Mouse (Mus musculus): Measurements from ENCODE around the gene Kif19a. TPM values are rescaled to one million over a fixed set of nuclear protein-coding genes. Genes with fewer than 3 reads are reported as not detected.
A peak's percentile ranks its signal among the peaks of the same experiment; 100 is the strongest.

Kif19a gene
- polyA plus RNA-seq, 1 experiment from 2014 or later: 0.66 TPM

DNA sequence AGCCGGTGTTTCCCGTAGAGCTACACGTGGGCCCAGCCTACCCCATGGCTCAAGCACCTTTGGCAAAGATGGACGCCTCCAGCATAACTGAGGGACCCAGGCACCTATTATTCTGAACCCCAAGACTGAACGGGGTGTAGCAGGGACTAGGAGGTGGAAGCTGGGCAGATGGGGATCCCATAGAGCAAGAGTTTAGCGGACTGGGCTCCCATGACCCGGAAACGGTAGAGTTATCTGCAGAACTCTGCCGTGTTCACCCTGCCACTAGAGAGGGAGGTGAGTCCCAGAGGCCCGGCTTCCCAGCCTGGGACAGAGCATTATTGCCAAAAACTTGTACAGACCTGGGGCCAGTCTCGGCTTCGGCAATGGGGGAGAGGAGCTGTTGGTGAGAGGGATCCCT is 25.0 kb downstream of the Kif19a start:
- peaks cover 49% of the 10 kb centered on the region for H3K4me1 ChIP-seq (replicated peaks; ENCODE audit: control insufficient read depth, insufficient read depth, low read length)
- no peak for ATAC-seq
- H3K9me3 ChIP-seq (ENCODE audit: control insufficient read depth, low read length): no peaks in the 10 kb centered on the region
- H3K4me3 ChIP-seq (replicated peaks; ENCODE audit: low read length): no peak overlapping the region
- H3K36me3 ChIP-seq (ENCODE audit: control insufficient read depth, insufficient read depth): no peaks in the 10 kb centered on the region
- H3K27me3 ChIP-seq (replicated peaks; ENCODE audit: control insufficient read depth, insufficient read depth, low read length): 0 out of 2 replicates have a peak, but pooled peaks cover 13% of the 10 kb centered on the region
- 80% methylated on average over 12 of the region's 12 CpGs for WGBS
- H3K27ac ChIP-seq (ENCODE audit: low read length): no peak overlapping the region
- H3K4me2 ChIP-seq (ENCODE audit: low read length): no peak overlapping the region
- H3K9ac ChIP-seq (replicated peaks; ENCODE audit: low read depth, low read length): no peak overlapping the region

DNA sequence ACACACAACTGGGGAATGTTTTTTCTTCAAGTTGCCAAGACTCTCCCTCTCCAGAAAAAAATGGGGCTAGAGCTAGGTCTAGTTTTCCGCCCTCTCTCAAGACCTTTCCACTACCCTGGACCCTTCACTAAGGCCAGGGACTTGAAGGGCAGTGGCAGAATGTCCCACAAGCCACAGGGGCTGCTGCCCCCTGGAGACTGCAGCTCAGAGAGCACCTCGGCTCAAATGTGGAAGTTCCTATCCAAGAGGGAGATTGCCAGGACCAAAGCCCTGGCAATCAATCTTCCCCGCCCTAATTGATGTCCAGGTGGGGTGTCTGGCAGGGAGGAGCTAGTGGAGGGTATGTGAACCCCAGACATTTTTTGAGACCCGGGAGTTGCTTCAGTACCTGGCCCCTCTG is 25.7 kb downstream of the Kif19a start:
- no peak overlapping the region; the same call in 1 of the 2 replicates for H3K4me3 ChIP-seq (replicated peaks; ENCODE audit: low read length)
- 58% methylated on average over 4 of the region's 4 CpGs for WGBS
- H3K4me2 ChIP-seq (ENCODE audit: low read length): peak overlapping the region; percentile 95
- 0 out of 2 replicates have a peak, but pooled peaks cover 10% of the 10 kb centered on the region for H3K27me3 ChIP-seq (replicated peaks; ENCODE audit: control insufficient read depth, insufficient read depth, low read length)
- H3K36me3 ChIP-seq (ENCODE audit: control insufficient read depth, insufficient read depth): no peaks in the 10 kb centered on the region
- peaks cover 56% of the 10 kb centered on the region for H3K4me1 ChIP-seq (replicated peaks; ENCODE audit: control insufficient read depth, insufficient read depth, low read length)
- H3K9me3 ChIP-seq (ENCODE audit: control insufficient read depth, low read length): no peaks in the 10 kb centered on the region
- no peak for ATAC-seq
- no peak overlapping the region for H3K9ac ChIP-seq (replicated peaks; ENCODE audit: low read depth, low read length)
- no peak overlapping the region for H3K27ac ChIP-seq (ENCODE audit: low read length)

- Histone ChIP-seq H3K9me3 (ENCODE audit: control insufficient read depth, low read length) (no peaks in the 10 kb centered on the region), H3K4me1 (replicated peaks; ENCODE audit: control insufficient read depth, insufficient read depth, low read length) (peaks cover 57% of the 10 kb centered on the region), H3K36me3 (ENCODE audit: control insufficient read depth, insufficient read depth) (no peaks in the 10 kb centered on the region), H3K4me3 (replicated peaks; ENCODE audit: low read length) (peak overlapping the region; percentile 61), H3K4me2 (ENCODE audit: low read length) (peak overlapping the region; percentile 95), H3K27ac (ENCODE audit: low read length) (peak overlapping the region; percentile 55; the same call in 1 of the 2 replicates), H3K9ac (replicated peaks; ENCODE audit: low read depth, low read length) (peak overlapping the region; percentile 69), H3K27me3 (replicated peaks; ENCODE audit: control insufficient read depth, insufficient read depth, low read length) (0 out of 2 replicates have a peak, but pooled peaks cover 10% of the 10 kb centered on the region)
- no peak for ATAC-seq
- 6% methylated on average over 50 of the region's 50 CpGs for WGBS
Observed at GRCm38 (mm10) chr11:114791351-114791889, 26.2 kb downstream of the Kif19a start.

- ATAC-seq: no peak
- Histone ChIP-seq H3K27me3 (replicated peaks; ENCODE audit: control insufficient read depth, insufficient read depth, low read length) (0 out of 2 replicates have a peak, but pooled peaks cover 8% of the 10 kb centered on the region), H3K27ac (ENCODE audit: low read length) (peak overlapping the region; percentile 55; the same call in 1 of the 2 replicates), H3K9ac (replicated peaks; ENCODE audit: low read depth, low read length) (peak overlapping the region; percentile 69), H3K36me3 (ENCODE audit: control insufficient read depth, insufficient read depth) (no peaks in the 10 kb centered on the region), H3K4me3 (replicated peaks; ENCODE audit: low read length) (peak overlapping the region; percentile 61), H3K9me3 (ENCODE audit: control insufficient read depth, low read length) (no peaks in the 10 kb centered on the region), H3K4me2 (ENCODE audit: low read length) (peak overlapping the region; percentile 95), H3K4me1 (replicated peaks; ENCODE audit: control insufficient read depth, insufficient read depth, low read length) (peaks cover 59% of the 10 kb centered on the region)
- WGBS: under 1% methylated on average over 58 of the region's 59 CpGs
Observed at GRCm38 (mm10) chr11:114791891-114792411, 26.8 kb downstream of the Kif19a start.

- 0 out of 2 replicates have a peak, but pooled peaks cover 8% of the 10 kb centered on the region for H3K27me3 ChIP-seq (replicated peaks; ENCODE audit: control insufficient read depth, insufficient read depth, low read length)
- H3K27ac ChIP-seq (ENCODE audit: low read length): peak overlapping the region; percentile 16; the same call in 1 of the 2 replicates
- WGBS: 39% methylated on average over 5 of the region's 5 CpGs
- no peaks in the 10 kb centered on the region for H3K9me3 ChIP-seq (ENCODE audit: control insufficient read depth, low read length)
- no peak for ATAC-seq
- no peak overlapping the region for H3K4me3 ChIP-seq (replicated peaks; ENCODE audit: low read length)
- H3K4me1 ChIP-seq (replicated peaks; ENCODE audit: control insufficient read depth, insufficient read depth, low read length): peaks cover 59% of the 10 kb centered on the region
- no peaks in the 10 kb centered on the region for H3K36me3 ChIP-seq (ENCODE audit: control insufficient read depth, insufficient read depth)
- peak overlapping the region; percentile 46; the same call in 1 of the 2 replicates for H3K4me2 ChIP-seq (ENCODE audit: low read length)
- H3K9ac ChIP-seq (replicated peaks; ENCODE audit: low read depth, low read length): no peak overlapping the region; the same call in 1 of the 2 replicates
Observed at GRCm38 (mm10) chr11:114792931-114793494, 27.8 kb downstream of the Kif19a start.

DNA sequence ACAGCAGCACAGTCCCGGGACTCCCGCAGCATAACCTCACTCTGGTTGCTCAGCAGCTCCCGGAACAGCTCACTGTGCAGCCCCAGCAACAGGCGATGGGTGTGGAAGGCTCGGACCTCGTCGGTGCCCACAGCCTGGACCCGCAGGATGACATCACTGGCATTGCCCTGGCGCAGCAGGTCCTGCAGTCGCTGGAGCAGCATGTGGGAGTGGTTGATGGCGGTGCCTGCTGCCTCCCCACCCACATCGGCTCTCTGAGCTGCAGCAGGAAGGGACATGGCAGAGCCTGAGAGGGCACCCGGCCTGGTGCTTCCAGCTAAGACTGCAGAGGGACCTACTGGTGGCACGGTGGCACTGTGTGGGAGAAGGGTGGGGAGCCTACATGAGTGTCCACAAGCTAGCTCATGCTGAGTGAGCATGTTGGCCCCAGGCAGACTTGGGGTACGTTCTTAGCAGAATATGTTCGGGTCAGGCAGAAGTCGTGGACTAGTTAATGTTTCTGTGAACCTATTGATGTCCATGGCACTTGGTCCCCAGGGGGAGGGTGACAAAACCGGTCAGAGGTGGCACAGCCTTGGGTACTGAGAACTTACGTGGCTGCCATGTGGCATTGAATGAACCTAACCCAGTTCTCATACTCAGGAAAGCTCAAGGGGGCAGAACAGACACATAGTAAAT is 28.8 kb downstream of the Kif19a start:
- WGBS: 55% methylated on average over 19 of the region's 19 CpGs
- ATAC-seq: no peak
- H3K4me3 ChIP-seq (replicated peaks; ENCODE audit: low read length): 0 out of 2 replicates have a peak overlapping the region, but pooled peaks have one; percentile 0
- H3K4me1 ChIP-seq (replicated peaks; ENCODE audit: control insufficient read depth, insufficient read depth, low read length): peaks cover 57% of the 10 kb centered on the region
- peak overlapping the region; percentile 16; the same call in 1 of the 2 replicates for H3K27ac ChIP-seq (ENCODE audit: low read length)
- H3K4me2 ChIP-seq (ENCODE audit: low read length): peak overlapping the region; percentile 46
- peak overlapping the region; percentile 4 for H3K9ac ChIP-seq (replicated peaks; ENCODE audit: low read depth, low read length)
- 0 out of 2 replicates have a peak, but pooled peaks cover 8% of the 10 kb centered on the region for H3K27me3 ChIP-seq (replicated peaks; ENCODE audit: control insufficient read depth, insufficient read depth, low read length)
- H3K9me3 ChIP-seq (ENCODE audit: control insufficient read depth, low read length): no peaks in the 10 kb centered on the region
- no peaks in the 10 kb centered on the region for H3K36me3 ChIP-seq (ENCODE audit: control insufficient read depth, insufficient read depth)

DNA sequence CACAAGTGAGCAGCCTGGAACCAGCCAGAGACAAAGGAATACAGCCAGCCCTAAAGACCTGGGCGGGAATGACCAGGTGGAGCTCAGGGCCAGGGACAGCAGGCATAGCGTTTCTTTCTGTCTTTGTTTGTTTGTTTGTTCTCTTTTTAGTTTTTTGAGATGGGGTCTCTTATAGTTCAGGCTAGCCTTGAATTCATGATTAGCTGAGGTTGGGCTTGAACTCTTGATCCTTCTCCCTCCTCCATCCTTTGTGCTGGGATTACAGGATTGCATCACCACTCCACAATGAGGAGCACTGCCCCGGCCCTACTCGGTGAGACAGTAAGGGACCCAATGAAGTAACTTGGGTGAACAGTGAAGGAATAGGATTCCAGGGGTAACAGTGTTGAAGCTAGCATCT is 29.5 kb downstream of the Kif19a start:
- H3K27me3 ChIP-seq (replicated peaks; ENCODE audit: control insufficient read depth, insufficient read depth, low read length): 0 out of 2 replicates have a peak, but pooled peaks cover 7% of the 10 kb centered on the region
- peaks cover 53% of the 10 kb centered on the region for H3K4me1 ChIP-seq (replicated peaks; ENCODE audit: control insufficient read depth, insufficient read depth, low read length)
- peak overlapping the region; percentile 46 for H3K4me2 ChIP-seq (ENCODE audit: low read length)
- no peaks in the 10 kb centered on the region for H3K9me3 ChIP-seq (ENCODE audit: control insufficient read depth, low read length)
- peak overlapping the region; percentile 25 for H3K4me3 ChIP-seq (replicated peaks; ENCODE audit: low read length)
- H3K9ac ChIP-seq (replicated peaks; ENCODE audit: low read depth, low read length): peak overlapping the region; percentile 4; the same call in 1 of the 2 replicates
- 18% methylated on average over 4 of the region's 4 CpGs for WGBS
- H3K27ac ChIP-seq (ENCODE audit: low read length): peak overlapping the region; percentile 94
- H3K36me3 ChIP-seq (ENCODE audit: control insufficient read depth, insufficient read depth): no peaks in the 10 kb centered on the region
- no peak for ATAC-seq

DNA sequence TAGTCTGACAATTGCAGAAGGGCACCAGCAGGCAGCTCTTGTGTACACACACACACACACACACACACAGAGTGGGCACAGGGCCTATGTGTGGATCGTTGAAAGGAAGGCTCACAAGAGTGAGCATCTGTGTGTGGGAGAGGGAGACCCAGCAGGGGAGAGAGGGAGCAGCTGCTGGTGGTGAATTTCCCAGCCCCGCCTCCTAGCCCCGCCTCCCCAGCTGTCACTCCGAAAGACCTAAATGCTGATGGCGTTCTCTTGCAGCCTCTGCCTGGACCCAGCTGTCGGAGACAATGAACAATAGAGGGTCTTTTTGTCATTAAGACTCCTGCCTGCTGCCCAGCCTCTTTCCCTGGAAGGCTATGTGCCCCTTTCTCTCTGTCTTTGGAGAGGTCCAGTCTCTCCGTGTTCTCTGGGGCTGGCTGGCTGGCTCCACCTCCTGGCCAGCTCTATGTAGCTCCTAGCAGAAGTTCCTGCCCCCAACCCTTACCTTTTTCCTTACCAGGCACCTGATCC is 30.1 kb downstream of the Kif19a start:
- Histone ChIP-seq H3K4me3 (replicated peaks; ENCODE audit: low read length) (peak overlapping the region; percentile 40), H3K4me2 (ENCODE audit: low read length) (peak overlapping the region; percentile 46), H3K36me3 (ENCODE audit: control insufficient read depth, insufficient read depth) (no peaks in the 10 kb centered on the region), H3K9me3 (ENCODE audit: control insufficient read depth, low read length) (no peaks in the 10 kb centered on the region), H3K9ac (replicated peaks; ENCODE audit: low read depth, low read length) (peak overlapping the region; percentile 41), H3K4me1 (replicated peaks; ENCODE audit: control insufficient read depth, insufficient read depth, low read length) (peaks cover 53% of the 10 kb centered on the region), H3K27me3 (replicated peaks; ENCODE audit: control insufficient read depth, insufficient read depth, low read length) (0 out of 2 replicates have a peak, but pooled peaks cover under 1% of the 10 kb centered on the region), H3K27ac (ENCODE audit: low read length) (peak overlapping the region; percentile 94)
- WGBS: 0% methylated on average over 7 of the region's 7 CpGs
- peak; percentile 89 for ATAC-seq

Data from forebrain, embryonic 16.5 days (tissue).